Mouse (Mus musculus): ENCODE measurements around the gene Kcnj3. TPM values are rescaled to one million over a fixed set of nuclear protein-coding genes. Genes with fewer than 3 reads are reported as not detected.

Kcnj3 gene
- 0.10 and 0.14 TPM in 2 replicates for polyA plus RNA-seq (2016; fragmentation: Nextera tagmentation; extraction: Ambion mirVana)

- ATAC-seq: no peak
- no peak within 1 kb of the TSS for H3K27ac ChIP-seq
- no peaks in the 10 kb centered on the region for H3K36me3 ChIP-seq
- H3K4me3 ChIP-seq: peak within 1 kb of the TSS; percentile 28; the same call in 1 of the 2 replicates
- H3K9ac ChIP-seq: no peak within 1 kb of the TSS
- peak within 1 kb of the TSS; percentile 53 for H3K4me2 ChIP-seq
- WGBS (ENCODE audit: insufficient replicate concordance): 3% methylated on average over 20 of the region's 20 CpGs
- peaks cover 41% of the 10 kb centered on the region for H3K27me3 ChIP-seq (replicated peaks)
- H3K9me3 ChIP-seq (replicated peaks): no peaks in the 10 kb centered on the region
- H3K4me1 ChIP-seq: no peaks in the 10 kb centered on the region
Measured at GRCm38 (mm10) chr2:55435721-55436260, at the start of gene Kcnj3. TSS of gene Kcnj3 (plus strand) at chr2:55435970.

GRCm38 (mm10) chr2:55390330-55390989, 45.3 kb upstream of the Kcnj3 start:
- H3K9ac ChIP-seq: no peak overlapping the region

GRCm38 (mm10) chr2:55405307-55405706, 30.5 kb upstream of the Kcnj3 start:
- ATAC-seq: no peak
- Histone ChIP-seq H3K27me3 (replicated peaks) (no peaks in the 10 kb centered on the region), H3K36me3 (no peaks in the 10 kb centered on the region)

More at GRCm38 (mm10) chr2:55390330-55390989, 45.3 kb upstream of the Kcnj3 start:
- H3K4me3 ChIP-seq: no peak overlapping the region
- no peaks in the 10 kb centered on the region for H3K27me3 ChIP-seq (replicated peaks)
- no peak overlapping the region for H3K4me2 ChIP-seq
- no peak for ATAC-seq
- no peaks in the 10 kb centered on the region for H3K36me3 ChIP-seq
- H3K9me3 ChIP-seq (replicated peaks): no peaks in the 10 kb centered on the region
- H3K4me1 ChIP-seq: no peaks in the 10 kb centered on the region
- WGBS (ENCODE audit: insufficient replicate concordance): 65% methylated on average over 3 of the region's 3 CpGs
- H3K27ac ChIP-seq: no peak overlapping the region

GRCm38 (mm10) chr2:55427633-55428032, 8.1 kb upstream of the Kcnj3 start:
- Histone ChIP-seq H3K27me3 (replicated peaks) (no peaks in the 10 kb centered on the region), H3K4me1 (no peaks in the 10 kb centered on the region), H3K9me3 (replicated peaks) (no peaks in the 10 kb centered on the region), H3K27ac (no peak overlapping the region), H3K36me3 (no peaks in the 10 kb centered on the region), H3K4me3 (no peak overlapping the region), H3K4me2 (no peak overlapping the region), H3K9ac (no peak overlapping the region)
- no peak for ATAC-seq
- 51% methylated on average over 2 of the region's 2 CpGs for WGBS (ENCODE audit: insufficient replicate concordance)

More at GRCm38 (mm10) chr2:55405307-55405706, 30.5 kb upstream of the Kcnj3 start:
- 34% methylated on average over 1 of the region's 1 CpGs for WGBS (ENCODE audit: insufficient replicate concordance)
- no peak overlapping the region for H3K4me3 ChIP-seq
- H3K27ac ChIP-seq: no peak overlapping the region
- H3K4me1 ChIP-seq: no peaks in the 10 kb centered on the region
- H3K9me3 ChIP-seq (replicated peaks): no peaks in the 10 kb centered on the region
- H3K4me2 ChIP-seq: no peak overlapping the region
- no peak overlapping the region for H3K9ac ChIP-seq

GRCm38 (mm10) chr2:55432104-55432503, 3.7 kb upstream of the Kcnj3 start:
- H3K27ac ChIP-seq: no peak overlapping the region
- H3K9me3 ChIP-seq (replicated peaks): no peaks in the 10 kb centered on the region
- no peak overlapping the region for H3K4me3 ChIP-seq
- no peak for ATAC-seq
- H3K27me3 ChIP-seq (replicated peaks): peaks cover 24% of the 10 kb centered on the region
- H3K4me1 ChIP-seq: no peaks in the 10 kb centered on the region
- WGBS (ENCODE audit: insufficient replicate concordance): 56% methylated on average over 4 of the region's 4 CpGs
- H3K4me2 ChIP-seq: no peak overlapping the region
- no peaks in the 10 kb centered on the region for H3K36me3 ChIP-seq
- no peak overlapping the region for H3K9ac ChIP-seq

GRCm38 (mm10) chr2:55436261-55437006, 664 bp downstream of the Kcnj3 start:
- 2% methylated on average over 21 of the region's 21 CpGs for WGBS (ENCODE audit: insufficient replicate concordance)
- H3K9ac ChIP-seq: no peak overlapping the region
- H3K27me3 ChIP-seq (replicated peaks): peaks cover 41% of the 10 kb centered on the region
- peak overlapping the region; percentile 28 for H3K4me3 ChIP-seq
- ATAC-seq: no peak
- H3K9me3 ChIP-seq (replicated peaks): no peaks in the 10 kb centered on the region
- no peaks in the 10 kb centered on the region for H3K36me3 ChIP-seq
- H3K27ac ChIP-seq: no peak overlapping the region
- H3K4me1 ChIP-seq: no peaks in the 10 kb centered on the region
- H3K4me2 ChIP-seq: peak overlapping the region; percentile 53

GRCm38 (mm10) chr2:55437007-55437949, 1.5 kb downstream of the Kcnj3 start:
- no peak overlapping the region for H3K9ac ChIP-seq
- WGBS (ENCODE audit: insufficient replicate concordance): 3% methylated on average over 51 of the region's 51 CpGs
- H3K4me2 ChIP-seq: peak overlapping the region; percentile 53
- H3K4me1 ChIP-seq: no peaks in the 10 kb centered on the region
- H3K27ac ChIP-seq: no peak overlapping the region
- H3K9me3 ChIP-seq (replicated peaks): no peaks in the 10 kb centered on the region
- peak overlapping the region; percentile 28 for H3K4me3 ChIP-seq
- ATAC-seq: no peak
- no peaks in the 10 kb centered on the region for H3K36me3 ChIP-seq
- H3K27me3 ChIP-seq (replicated peaks): peaks cover 41% of the 10 kb centered on the region

- no peak overlapping the region for H3K27ac ChIP-seq
- ATAC-seq: no peak
- peaks cover 41% of the 10 kb centered on the region for H3K27me3 ChIP-seq (replicated peaks)
- H3K4me3 ChIP-seq: no peak overlapping the region
- no peaks in the 10 kb centered on the region for H3K9me3 ChIP-seq (replicated peaks)
- H3K4me2 ChIP-seq: peak overlapping the region; percentile 53; the same call in 1 of the 2 replicates
- H3K9ac ChIP-seq: no peak overlapping the region
- H3K36me3 ChIP-seq: no peaks in the 10 kb centered on the region
- WGBS (ENCODE audit: insufficient replicate concordance): 11% methylated on average over 1 of the region's 1 CpGs
- H3K4me1 ChIP-seq: no peaks in the 10 kb centered on the region
Measured at GRCm38 (mm10) chr2:55437977-55438376, 2.2 kb downstream of the Kcnj3 start.

- H3K9me3 ChIP-seq (replicated peaks): no peaks in the 10 kb centered on the region
- no peak overlapping the region for H3K9ac ChIP-seq
- H3K4me1 ChIP-seq: no peaks in the 10 kb centered on the region
- no peak overlapping the region for H3K27ac ChIP-seq
- H3K4me2 ChIP-seq: no peak overlapping the region
- no peak overlapping the region for H3K4me3 ChIP-seq
- no peak for ATAC-seq
- H3K36me3 ChIP-seq: no peaks in the 10 kb centered on the region
- H3K27me3 ChIP-seq (replicated peaks): peaks cover 41% of the 10 kb centered on the region
Measured at GRCm38 (mm10) chr2:55439211-55439610, 3.4 kb downstream of the Kcnj3 start.

- no peak for ATAC-seq
- Histone ChIP-seq H3K4me3 (no peak overlapping the region), H3K27me3 (replicated peaks) (peaks cover 18% of the 10 kb centered on the region), H3K9ac (no peak overlapping the region), H3K4me1 (no peaks in the 10 kb centered on the region), H3K27ac (no peak overlapping the region), H3K4me2 (no peak overlapping the region), H3K36me3 (no peaks in the 10 kb centered on the region), H3K9me3 (replicated peaks) (no peaks in the 10 kb centered on the region)
- WGBS (ENCODE audit: insufficient replicate concordance): 83% methylated on average over 2 of the region's 2 CpGs
Measured at GRCm38 (mm10) chr2:55442006-55442405, 6.2 kb downstream of the Kcnj3 start.

- Histone ChIP-seq H3K27me3 (replicated peaks) (no peaks in the 10 kb centered on the region), H3K36me3 (no peaks in the 10 kb centered on the region), H3K4me3 (no peak overlapping the region), H3K9ac (no peak overlapping the region), H3K4me1 (no peaks in the 10 kb centered on the region), H3K4me2 (no peak overlapping the region), H3K9me3 (replicated peaks) (no peaks in the 10 kb centered on the region), H3K27ac (no peak overlapping the region)
- no peak for ATAC-seq
Measured at GRCm38 (mm10) chr2:55447298-55447697, 11.5 kb downstream of the Kcnj3 start.

Data from liver, embryonic 12.5 days (tissue).